Mouse (Mus musculus): ENCODE data around the gene Zfp352.
"Not testable (repeated sequence)": the region's sequence is repeated elsewhere in the genome, so short reads cannot be mapped to it uniquely, and the experiment has no call there.

The Zfp352 gene

DNA sequence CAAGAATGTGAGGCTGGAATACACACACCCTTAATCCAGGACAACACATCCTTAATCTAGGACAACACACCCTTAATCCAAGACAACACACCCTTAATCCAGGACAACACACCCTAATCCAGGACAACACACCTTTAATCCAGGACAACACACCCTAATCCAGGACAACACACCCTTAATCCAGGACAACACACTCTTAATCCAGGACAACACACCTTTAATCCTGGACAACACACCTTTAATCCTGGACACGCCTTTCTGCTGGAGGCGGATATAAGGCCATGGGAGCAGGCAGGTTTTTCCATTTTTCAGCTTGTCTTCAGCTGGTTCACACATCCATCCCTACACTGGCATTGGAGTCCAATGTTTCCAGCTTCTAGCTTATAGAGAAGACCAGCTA lies at the start of gene Zfp352:
Gene Zfp352 (plus strand): TSS at position 301 of the 400 bp plus-strand sequence.
- DNase-seq (ENCODE audit: low read depth, low spot score): no peak

DNA sequence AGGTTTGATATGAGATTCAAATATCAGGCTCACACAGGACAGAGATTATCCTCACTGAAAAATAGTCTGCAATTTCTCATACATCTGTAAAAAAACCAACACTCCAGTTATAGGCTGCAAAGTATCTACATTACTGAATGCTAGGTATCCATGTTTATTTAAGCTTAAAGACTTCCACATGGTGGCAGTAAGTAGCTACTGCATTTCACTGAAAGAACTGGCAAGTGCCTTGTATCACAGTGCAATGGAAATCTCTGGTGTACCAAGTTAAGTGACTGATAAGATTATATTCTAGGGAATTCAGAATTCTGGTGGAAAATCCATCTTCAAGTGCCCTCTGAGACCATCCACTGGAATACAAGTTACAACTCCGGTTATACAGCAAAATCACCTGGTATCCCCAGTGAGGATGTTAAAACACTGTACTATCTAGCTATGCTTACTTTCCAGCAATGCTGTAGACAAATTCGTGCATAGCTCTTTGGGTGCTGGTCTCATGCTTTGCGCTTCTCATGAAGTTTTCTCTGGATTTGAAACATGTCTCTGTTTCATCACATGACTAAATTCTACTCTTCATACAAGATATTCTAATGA lies 47.6 kb upstream of the Zfp352 start:
- no peak for DNase-seq (ENCODE audit: low read depth, low spot score)

DNA sequence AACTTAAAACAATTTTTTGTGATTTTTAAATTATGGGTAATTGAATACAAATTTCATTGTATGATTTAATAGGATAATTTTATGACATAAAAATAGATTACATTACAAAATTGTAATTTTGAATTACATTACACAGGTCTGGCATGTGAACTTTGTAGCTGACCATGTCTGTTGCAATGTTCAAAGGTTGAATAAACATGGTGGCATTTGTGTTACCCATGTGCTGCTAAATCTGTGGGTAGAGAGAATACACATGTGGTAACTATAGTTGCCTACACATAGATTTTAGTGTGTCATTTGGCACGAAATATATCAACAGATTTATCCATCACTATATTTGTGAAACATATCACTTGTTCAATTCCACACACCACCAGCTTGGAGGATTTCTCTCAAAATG lies 44.6 kb upstream of the Zfp352 start:
- no peak for DNase-seq (ENCODE audit: low read depth, low spot score)

- no peak for DNase-seq (ENCODE audit: low read depth, low spot score)
These were observed 15.2 kb upstream of the Zfp352 start for GRCm38 (mm10) chr4:90203421-90203820.

GRCm38 (mm10) chr4:90211475-90211874 lies 7.1 kb upstream of the Zfp352 start:
- no peak for DNase-seq (ENCODE audit: low read depth, low spot score)

DNA sequence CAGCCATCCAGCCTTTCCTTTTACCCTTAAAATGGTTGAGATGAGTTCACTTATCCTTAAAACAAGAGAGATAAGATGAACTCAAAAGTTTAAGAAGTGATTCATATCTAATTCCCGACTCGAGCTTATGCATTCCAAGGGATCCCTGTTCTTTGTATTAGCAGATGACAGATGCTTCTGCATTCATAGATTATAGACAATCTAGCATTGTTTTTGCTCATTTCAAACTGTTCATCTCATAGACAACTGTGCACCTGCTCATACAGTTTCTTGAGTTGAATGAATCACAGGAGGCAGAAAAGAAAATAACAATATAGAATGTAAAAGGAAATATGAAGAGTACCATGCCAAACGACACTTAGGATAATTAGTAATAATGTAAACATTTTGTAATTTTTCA lies 6.5 kb upstream of the Zfp352 start:
- DNase-seq (ENCODE audit: low read depth, low spot score): no peak

GRCm38 (mm10) chr4:90235646-90236045 lies 17.0 kb downstream of the Zfp352 start:
- not testable (repeated sequence) for DNase-seq (ENCODE audit: low read depth, low spot score)

GRCm38 (mm10) chr4:90269781-90270180 lies 51.2 kb downstream of the Zfp352 start:
- DNase-seq (ENCODE audit: low read depth, low spot score): no peak
